Mouse (Mus musculus) liver, embryonic 15.5 days (tissue): ENCODE results near the gene Bcl7c. TPM values are rescaled to one million over a fixed set of nuclear protein-coding genes. Genes with fewer than 3 reads are reported as not detected.
"Not testable (repeated sequence)": the region's sequence is repeated elsewhere in the genome, so short reads cannot be mapped to it uniquely, and the experiment has no call there.

Experiments used
- ATAC-seq: fragments of 200-750 bp; cut with Nextera tagmentation; 2 replicates; pipeline ENCODE4 v1.8.0; 2017; ENCODE audit warnings: moderate number of reproducible peaks, mild to moderate bottlenecking, moderate library complexity; ENCODE audit not compliant: insufficient read depth
- H3K27ac ChIP-seq: fragments of 300-500 bp; sonication (generic); replicated peaks from 2 replicates; pipeline ENCODE4 v1.5.1; 2015; ENCODE audit warnings: mild to moderate bottlenecking, inconsistent platforms
- H3K27me3 ChIP-seq: fragments of 300-500 bp; sonication (generic); 2 replicates; pipeline ENCODE4 v1.6.1; 2015; ENCODE audit warnings: mild to moderate bottlenecking, inconsistent platforms
- H3K36me3 ChIP-seq: fragments of 300-500 bp; sonication (generic); replicated peaks from 2 replicates; pipeline ENCODE4 v1.6.1; 2015; ENCODE audit warnings: moderate library complexity, mild to moderate bottlenecking, inconsistent platforms
- H3K4me1 ChIP-seq: fragments of 300-500 bp; sonication (generic); replicated peaks from 2 replicates; pipeline ENCODE4 v1.6.1; 2015; ENCODE audit warnings: inconsistent platforms
- H3K4me2 ChIP-seq: fragments of 300-500 bp; sonication (generic); 2 replicates; pipeline ENCODE4 v1.6.1; 2015; ENCODE audit warnings: moderate library complexity, mild to moderate bottlenecking, inconsistent platforms
- H3K4me3 ChIP-seq: fragments of 300-500 bp; sonication (generic); replicated peaks from 2 replicates; pipeline ENCODE4 v1.5.1; 2015; ENCODE audit warnings: mild to moderate bottlenecking, inconsistent platforms
- H3K9ac ChIP-seq: fragments of 300-500 bp; sonication (generic); 2 replicates; pipeline ENCODE4 v1.6.1; 2015; ENCODE audit warnings: moderate library complexity, mild to moderate bottlenecking, inconsistent platforms
- H3K9me3 ChIP-seq: fragments of 300-500 bp; sonication (generic); replicated peaks from 2 replicates; pipeline ENCODE4 v1.6.1; 2016; ENCODE audit warnings: inconsistent platforms
- WGBS: fragments of 180-500 bp; shearing (Covaris S2); methylation state at CpG from one replicate; pipeline ENCODE4 v1.1.7; 2015; ENCODE audit warnings: mixed read lengths; ENCODE audit not compliant: insufficient replicate concordance; 5-methylcytosine and 5-hydroxymethylcytosine counted together
- polyA plus RNA-seq: library from polyadenylated mRNA; unstranded; fragments of >200 nt; fragmentation: Nextera tagmentation; extraction: Ambion mirVana; gene quantifications from 2 replicates; pipeline ENCODE4 v1.2.1, GENCODE M21; 2015

Bcl7c gene
- polyA plus RNA-seq, 1 experiment from 2014 or later, result 23.7 TPM

GRCm38 (mm10) chr7:127700712-127701331 lies 7.9 kb downstream of the Bcl7c start:
- no peak overlapping the region for H3K4me2 ChIP-seq
- H3K9me3 ChIP-seq, result no peaks in the 10 kb centered on the region
- H3K36me3 ChIP-seq, result peaks cover 14% of the 10 kb centered on the region; the same call in 1 of the 2 replicates
- peaks cover 17% of the 10 kb centered on the region; the same call in 1 of the 2 replicates for H3K4me1 ChIP-seq
- no peak for ATAC-seq
- no peak overlapping the region for H3K4me3 ChIP-seq
- H3K9ac ChIP-seq, result no peak overlapping the region
- no peak overlapping the region for H3K27ac ChIP-seq
- 42% methylated on average over 3 of the region's 3 CpGs for WGBS
- H3K27me3 ChIP-seq, result no peaks in the 10 kb centered on the region

GRCm38 (mm10) chr7:127698986-127699385 lies 9.7 kb downstream of the Bcl7c start:
- no peaks in the 10 kb centered on the region for H3K9me3 ChIP-seq
- H3K27me3 ChIP-seq, result no peaks in the 10 kb centered on the region
- H3K27ac ChIP-seq, result no peak overlapping the region
- H3K9ac ChIP-seq, result no peak overlapping the region
- 0 out of 2 replicates have a peak, but pooled peaks cover 7% of the 10 kb centered on the region for H3K36me3 ChIP-seq
- H3K4me2 ChIP-seq, result no peak overlapping the region
- 67% methylated on average over 6 of the region's 6 CpGs for WGBS
- no peak for ATAC-seq
- H3K4me1 ChIP-seq, result peaks cover 12% of the 10 kb centered on the region; the same call in 1 of the 2 replicates
- H3K4me3 ChIP-seq, result no peak overlapping the region

GRCm38 (mm10) chr7:127693730-127694129 lies 15.0 kb downstream of the Bcl7c start:
- not testable (repeated sequence) for ATAC-seq, H3K4me3 ChIP-seq, H3K36me3 ChIP-seq, H3K4me2 ChIP-seq, H3K9me3 ChIP-seq, H3K27me3 ChIP-seq, H3K27ac ChIP-seq, H3K9ac ChIP-seq
- 30% methylated on average over 7 of the region's 7 CpGs for WGBS
- peaks cover 18% of the 10 kb centered on the region for H3K4me1 ChIP-seq

- Histone ChIP-seq H3K9ac (no peak overlapping the region), H3K4me3 (no peak overlapping the region), H3K4me1 (peaks cover 18% of the 10 kb centered on the region), H3K4me2 (no peak overlapping the region), H3K36me3 (no peaks in the 10 kb centered on the region), H3K9me3 (no peaks in the 10 kb centered on the region), H3K27me3 (no peaks in the 10 kb centered on the region), H3K27ac (no peak overlapping the region)
- 87% methylated on average over 8 of the region's 8 CpGs for WGBS
- no peak for ATAC-seq
These were observed 15.4 kb downstream of the Bcl7c start for GRCm38 (mm10) chr7:127693290-127693689.

GRCm38 (mm10) chr7:127691221-127691989 lies 17.3 kb downstream of the Bcl7c start:
- Histone ChIP-seq H3K9me3 (no peaks in the 10 kb centered on the region), H3K9ac (peak overlapping the region; percentile 25; the same call in 1 of the 2 replicates), H3K4me1 (peaks cover 27% of the 10 kb centered on the region), H3K36me3 (no peaks in the 10 kb centered on the region), H3K27me3 (no peaks in the 10 kb centered on the region), H3K4me2 (peak overlapping the region; percentile 55), H3K27ac (peak overlapping the region; percentile 24; the same call in 1 of the 2 replicates), H3K4me3 (peak overlapping the region; percentile 27)
- WGBS, result 37% methylated on average over 15 of the region's 15 CpGs
- ATAC-seq, result 0 out of 2 replicates have a peak, but pooled peaks have one; percentile 15

- H3K4me2 ChIP-seq, result no peak overlapping the region
These were observed 19.0 kb downstream of the Bcl7c start for GRCm38 (mm10) chr7:127689626-127690280.

GRCm38 (mm10) chr7:127688935-127689334 lies 19.8 kb downstream of the Bcl7c start:
- Histone ChIP-seq H3K4me1 (peaks cover 43% of the 10 kb centered on the region), H3K9me3 (no peaks in the 10 kb centered on the region), H3K4me3 (no peak overlapping the region), H3K4me2 (no peak overlapping the region), H3K9ac (no peak overlapping the region), H3K27me3 (no peaks in the 10 kb centered on the region), H3K36me3 (no peaks in the 10 kb centered on the region), H3K27ac (no peak overlapping the region)
- 77% methylated on average over 7 of the region's 7 CpGs for WGBS
- ATAC-seq, result no peak

More at GRCm38 (mm10) chr7:127689626-127690280, 19.0 kb downstream of the Bcl7c start:
- Histone ChIP-seq H3K4me3 (no peak overlapping the region), H3K4me1 (peaks cover 38% of the 10 kb centered on the region), H3K9ac (no peak overlapping the region), H3K27ac (no peak overlapping the region), H3K9me3 (no peaks in the 10 kb centered on the region), H3K36me3 (no peaks in the 10 kb centered on the region), H3K27me3 (no peaks in the 10 kb centered on the region)
- WGBS, result 66% methylated on average over 9 of the region's 9 CpGs
- no peak for ATAC-seq

GRCm38 (mm10) chr7:127686740-127687449 lies 21.8 kb downstream of the Bcl7c start:
- H3K4me3 ChIP-seq, result no peak overlapping the region
- no peaks in the 10 kb centered on the region for H3K9me3 ChIP-seq
- no peak overlapping the region for H3K27ac ChIP-seq
- H3K4me2 ChIP-seq, result no peak overlapping the region
- no peaks in the 10 kb centered on the region for H3K36me3 ChIP-seq
- H3K4me1 ChIP-seq, result peaks cover 49% of the 10 kb centered on the region
- H3K27me3 ChIP-seq, result no peaks in the 10 kb centered on the region
- no peak for ATAC-seq
- no peak overlapping the region for H3K9ac ChIP-seq
- WGBS, result 68% methylated on average over 11 of the region's 11 CpGs

- Histone ChIP-seq H3K27me3 (no peaks in the 10 kb centered on the region), H3K4me1 (peaks cover 42% of the 10 kb centered on the region), H3K4me3 (no peak overlapping the region), H3K9ac (no peak overlapping the region), H3K27ac (no peak overlapping the region), H3K4me2 (no peak overlapping the region), H3K36me3 (no peaks in the 10 kb centered on the region), H3K9me3 (no peaks in the 10 kb centered on the region)
- WGBS, result 78% methylated on average over 14 of the region's 14 CpGs
- ATAC-seq, result no peak
These were observed 23.3 kb downstream of the Bcl7c start for GRCm38 (mm10) chr7:127685304-127686018.

- 48% methylated on average over 8 of the region's 8 CpGs for WGBS
- peaks cover 36% of the 10 kb centered on the region for H3K4me1 ChIP-seq
- no peak overlapping the region for H3K4me3 ChIP-seq
- H3K36me3 ChIP-seq, result no peaks in the 10 kb centered on the region
- no peaks in the 10 kb centered on the region for H3K27me3 ChIP-seq
- H3K9ac ChIP-seq, result no peak overlapping the region
- H3K9me3 ChIP-seq, result no peaks in the 10 kb centered on the region
- H3K27ac ChIP-seq, result no peak overlapping the region; the same call in 1 of the 2 replicates
- H3K4me2 ChIP-seq, result no peak overlapping the region
- no peak; the same call in 1 of the 2 replicates for ATAC-seq
These were observed 26.7 kb downstream of the Bcl7c start for GRCm38 (mm10) chr7:127681888-127682553.
